Mouse (Mus musculus) heart, adult 2 months (tissue): ENCODE measurements around the gene Calml4.

Experiments
- CTCF ChIP-seq: fragments of 200-600 bp; IDR thresholded peaks from 2 replicates; pipeline ENCODE4 v1.8.1; 2022; ENCODE audit warnings: antibody characterized with exemption, mild to moderate bottlenecking, moderate library complexity
- EP300 ChIP-seq: fragments of 200-500 bp; IDR thresholded peaks from 2 replicates; pipeline ENCODE4 v1.6.1; 2011; ENCODE audit warnings: low read depth, low read length, control low read depth; ENCODE audit not compliant: insufficient read depth
- POLR2A ChIP-seq: fragments of 200-500 bp; IDR thresholded peaks from 2 replicates; pipeline ENCODE4 v1.6.1; 2011; ENCODE audit warnings: mild to moderate bottlenecking, low read depth, low read length, control low read depth; ENCODE audit not compliant: insufficient read depth

GRCm38 (mm10) chr9:62838506-62839171 is 19.2 kb upstream of the Calml4 start, which contains the start of gene Cln6:
- TF ChIP-seq POLR2A: peak; percentile 50
- no peak for TF ChIP-seq CTCF
- TF ChIP-seq EP300: no peak
